Mouse (Mus musculus): Measurements from ENCODE around the gene Atp6v1a. TPM values are rescaled to one million over a fixed set of nuclear protein-coding genes. Genes with fewer than 3 reads are reported as not detected.
A peak's percentile ranks its signal among the peaks of the same experiment; 100 is the strongest.

The Atp6v1a gene
- polyA plus RNA-seq, 1 experiment from 2014 or later, result 63.0 TPM

GRCm38 (mm10) chr16:44109002-44109401 is 30.5 kb downstream of the Atp6v1a start:
- Histone ChIP-seq H3K27ac (ENCODE audit: low read depth) (peak overlapping the region; percentile 77), H3K4me3 (ENCODE audit: low read depth, low read length) (no peak overlapping the region), H3K9ac (ENCODE audit: low read length) (no peak overlapping the region), H3K36me3 (ENCODE audit: control insufficient read depth, insufficient read depth, low read length) (peaks cover 57% of the 10 kb centered on the region), H3K9me3 (ENCODE audit: control insufficient read depth, low read length) (no peaks in the 10 kb centered on the region), H3K27me3 (replicated peaks; ENCODE audit: control insufficient read depth, insufficient read depth, low read length) (no peaks in the 10 kb centered on the region), H3K4me2 (ENCODE audit: low read length) (no peak overlapping the region), H3K4me1 (replicated peaks; ENCODE audit: control insufficient read depth, insufficient read depth, low read length) (peaks cover 5% of the 10 kb centered on the region; the same call in 1 of the 2 replicates)
- no peak for DNase-seq (ENCODE audit: low spot score)
- WGBS, result 40% methylated on average over 4 of the region's 4 CpGs
- peak; percentile 85 for ATAC-seq (replicated peaks; ENCODE audit: low FRiP score, low TSS enrichment, low read depth)

GRCm38 (mm10) chr16:44105211-44105610 is 34.3 kb downstream of the Atp6v1a start:
- no peak for ATAC-seq (replicated peaks; ENCODE audit: low FRiP score, low TSS enrichment, low read depth)
- no peak overlapping the region for H3K9ac ChIP-seq (ENCODE audit: low read length)
- peaks cover 5% of the 10 kb centered on the region; the same call in 1 of the 2 replicates for H3K4me1 ChIP-seq (replicated peaks; ENCODE audit: control insufficient read depth, insufficient read depth, low read length)
- no peaks in the 10 kb centered on the region for H3K9me3 ChIP-seq (ENCODE audit: control insufficient read depth, low read length)
- H3K27me3 ChIP-seq (replicated peaks; ENCODE audit: control insufficient read depth, insufficient read depth, low read length), result no peaks in the 10 kb centered on the region
- no peak overlapping the region for H3K4me3 ChIP-seq (ENCODE audit: low read depth, low read length)
- H3K36me3 ChIP-seq (ENCODE audit: control insufficient read depth, insufficient read depth, low read length), result peaks cover 72% of the 10 kb centered on the region
- no peak overlapping the region for H3K27ac ChIP-seq (ENCODE audit: low read depth)
- DNase-seq (ENCODE audit: low spot score), result no peak
- no peak overlapping the region for H3K4me2 ChIP-seq (ENCODE audit: low read length)
- 86% methylated on average over 2 of the region's 2 CpGs for WGBS

- no peak overlapping the region for H3K4me3 ChIP-seq (ENCODE audit: low read depth, low read length)
- no peaks in the 10 kb centered on the region for H3K27me3 ChIP-seq (replicated peaks; ENCODE audit: control insufficient read depth, insufficient read depth, low read length)
- H3K27ac ChIP-seq (ENCODE audit: low read depth), result no peak overlapping the region
- H3K36me3 ChIP-seq (ENCODE audit: control insufficient read depth, insufficient read depth, low read length), result peaks cover 78% of the 10 kb centered on the region
- WGBS, result 90% methylated on average over 18 of the region's 18 CpGs
- H3K4me2 ChIP-seq (ENCODE audit: low read length), result no peak overlapping the region
- H3K9me3 ChIP-seq (ENCODE audit: control insufficient read depth, low read length), result no peaks in the 10 kb centered on the region
- DNase-seq (ENCODE audit: low spot score), result no peak
- H3K9ac ChIP-seq (ENCODE audit: low read length), result no peak overlapping the region
- ATAC-seq (replicated peaks; ENCODE audit: low FRiP score, low TSS enrichment, low read depth), result no peak
- H3K4me1 ChIP-seq (replicated peaks; ENCODE audit: control insufficient read depth, insufficient read depth, low read length), result peaks cover 5% of the 10 kb centered on the region; the same call in 1 of the 2 replicates
These were observed 35.4 kb downstream of the Atp6v1a start for GRCm38 (mm10) chr16:44103806-44104766.

GRCm38 (mm10) chr16:44102925-44103324 is 36.6 kb downstream of the Atp6v1a start:
- 94% methylated on average over 2 of the region's 2 CpGs for WGBS
- Histone ChIP-seq H3K27ac (ENCODE audit: low read depth) (no peak overlapping the region), H3K4me3 (ENCODE audit: low read depth, low read length) (no peak overlapping the region), H3K36me3 (ENCODE audit: control insufficient read depth, insufficient read depth, low read length) (peaks cover 78% of the 10 kb centered on the region), H3K27me3 (replicated peaks; ENCODE audit: control insufficient read depth, insufficient read depth, low read length) (no peaks in the 10 kb centered on the region), H3K4me1 (replicated peaks; ENCODE audit: control insufficient read depth, insufficient read depth, low read length) (no peaks in the 10 kb centered on the region), H3K9me3 (ENCODE audit: control insufficient read depth, low read length) (no peaks in the 10 kb centered on the region), H3K4me2 (ENCODE audit: low read length) (no peak overlapping the region), H3K9ac (ENCODE audit: low read length) (no peak overlapping the region)
- no peak for DNase-seq (ENCODE audit: low spot score)
- ATAC-seq (replicated peaks; ENCODE audit: low FRiP score, low TSS enrichment, low read depth), result no peak

GRCm38 (mm10) chr16:44101181-44101710 is 38.3 kb downstream of the Atp6v1a start:
- no peak overlapping the region for H3K9ac ChIP-seq (ENCODE audit: low read length)
- no peak overlapping the region for H3K4me2 ChIP-seq (ENCODE audit: low read length)
- no peaks in the 10 kb centered on the region for H3K4me1 ChIP-seq (replicated peaks; ENCODE audit: control insufficient read depth, insufficient read depth, low read length)
- no peaks in the 10 kb centered on the region for H3K9me3 ChIP-seq (ENCODE audit: control insufficient read depth, low read length)
- H3K36me3 ChIP-seq (ENCODE audit: control insufficient read depth, insufficient read depth, low read length), result peaks cover 76% of the 10 kb centered on the region
- H3K27ac ChIP-seq (ENCODE audit: low read depth), result no peak overlapping the region
- DNase-seq (ENCODE audit: low spot score), result no peak
- WGBS, result 89% methylated on average over 12 of the region's 12 CpGs
- no peak overlapping the region for H3K4me3 ChIP-seq (ENCODE audit: low read depth, low read length)
- ATAC-seq (replicated peaks; ENCODE audit: low FRiP score, low TSS enrichment, low read depth), result no peak
- H3K27me3 ChIP-seq (replicated peaks; ENCODE audit: control insufficient read depth, insufficient read depth, low read length), result no peaks in the 10 kb centered on the region

- WGBS, result 94% methylated on average over 7 of the region's 7 CpGs
- no peak overlapping the region for H3K9ac ChIP-seq (ENCODE audit: low read length)
- no peaks in the 10 kb centered on the region for H3K4me1 ChIP-seq (replicated peaks; ENCODE audit: control insufficient read depth, insufficient read depth, low read length)
- H3K27me3 ChIP-seq (replicated peaks; ENCODE audit: control insufficient read depth, insufficient read depth, low read length), result no peaks in the 10 kb centered on the region
- H3K4me3 ChIP-seq (ENCODE audit: low read depth, low read length), result no peak overlapping the region
- H3K36me3 ChIP-seq (ENCODE audit: control insufficient read depth, insufficient read depth, low read length), result peaks cover 84% of the 10 kb centered on the region
- ATAC-seq (replicated peaks; ENCODE audit: low FRiP score, low TSS enrichment, low read depth) (no peak), DNase-seq (ENCODE audit: low spot score) (no peak)
- no peak overlapping the region for H3K27ac ChIP-seq (ENCODE audit: low read depth)
- H3K4me2 ChIP-seq (ENCODE audit: low read length), result no peak overlapping the region
- no peaks in the 10 kb centered on the region for H3K9me3 ChIP-seq (ENCODE audit: control insufficient read depth, low read length)
These were observed 40.1 kb downstream of the Atp6v1a start for GRCm38 (mm10) chr16:44099377-44099776.

- 55% methylated on average over 2 of the region's 2 CpGs for WGBS
- H3K9me3 ChIP-seq (ENCODE audit: control insufficient read depth, low read length), result no peaks in the 10 kb centered on the region
- no peak overlapping the region for H3K4me2 ChIP-seq (ENCODE audit: low read length)
- no peak overlapping the region for H3K27ac ChIP-seq (ENCODE audit: low read depth)
- ATAC-seq (replicated peaks; ENCODE audit: low FRiP score, low TSS enrichment, low read depth) (no peak), DNase-seq (ENCODE audit: low spot score) (no peak)
- no peaks in the 10 kb centered on the region for H3K4me1 ChIP-seq (replicated peaks; ENCODE audit: control insufficient read depth, insufficient read depth, low read length)
- no peak overlapping the region for H3K9ac ChIP-seq (ENCODE audit: low read length)
- H3K36me3 ChIP-seq (ENCODE audit: control insufficient read depth, insufficient read depth, low read length), result peaks cover 71% of the 10 kb centered on the region
- no peaks in the 10 kb centered on the region for H3K27me3 ChIP-seq (replicated peaks; ENCODE audit: control insufficient read depth, insufficient read depth, low read length)
- no peak overlapping the region for H3K4me3 ChIP-seq (ENCODE audit: low read depth, low read length)
These were observed 51.9 kb downstream of the Atp6v1a start for GRCm38 (mm10) chr16:44087650-44088049.

GRCm38 (mm10) chr16:44063025-44063894 is 76.2 kb downstream of the Atp6v1a start, which contains the start of gene Gramd1c:
Gene Gramd1c, minus strand, starts transcription at chr16:44063345.
- Histone ChIP-seq H3K4me2 (ENCODE audit: low read length) (peak within 1 kb of the TSS; percentile 56), H3K4me1 (replicated peaks; ENCODE audit: control insufficient read depth, insufficient read depth, low read length) (no peaks in the 10 kb centered on the region), H3K27ac (ENCODE audit: low read depth) (peak within 1 kb of the TSS; percentile 12; the same call in 1 of the 2 replicates), H3K4me3 (ENCODE audit: low read depth, low read length) (peak within 1 kb of the TSS; percentile 61), H3K36me3 (ENCODE audit: control insufficient read depth, insufficient read depth, low read length) (no peaks in the 10 kb centered on the region), H3K27me3 (replicated peaks; ENCODE audit: control insufficient read depth, insufficient read depth, low read length) (no peaks in the 10 kb centered on the region), H3K9ac (ENCODE audit: low read length) (peak within 1 kb of the TSS; percentile 62), H3K9me3 (ENCODE audit: control insufficient read depth, low read length) (no peaks in the 10 kb centered on the region)
- DNase-seq (ENCODE audit: low spot score) (peak; percentile 84), ATAC-seq (replicated peaks; ENCODE audit: low FRiP score, low TSS enrichment, low read depth) (peak; percentile 84)
- 6% methylated on average over 45 of the region's 45 CpGs for WGBS

Data from intestine, embryonic 14.5 days (tissue).